Mouse (Mus musculus) hindbrain, embryonic 15.5 days (tissue): ENCODE data around the gene Rpl22. TPM values are rescaled to one million over a fixed set of nuclear protein-coding genes. Genes with fewer than 3 reads are reported as not detected.
A peak's percentile ranks its signal among the peaks of the same experiment; 100 is the strongest.

ENCODE experiments used
- ATAC-seq: fragments of 200-750 bp; cut with Nextera tagmentation; 2 replicates; pipeline ENCODE4 v1.8.0; 2017; ENCODE audit warnings: low read depth, moderate number of reproducible peaks, moderate TSS enrichment; ENCODE audit not compliant: low FRiP score
- H3K27ac ChIP-seq: fragments of 300-500 bp; sonication (generic); replicated peaks from 2 replicates; pipeline ENCODE4 v1.5.1; 2015; ENCODE audit warnings: mild to moderate bottlenecking, inconsistent platforms
- H3K27me3 ChIP-seq: fragments of 300-500 bp; sonication (generic); 2 replicates; pipeline ENCODE4 v1.6.1; 2015; ENCODE audit warnings: control low read depth, inconsistent platforms
- H3K36me3 ChIP-seq: fragments of 300-500 bp; sonication (generic); 2 replicates; pipeline ENCODE4 v1.6.1; 2015; ENCODE audit warnings: control low read depth, inconsistent platforms
- H3K4me1 ChIP-seq: fragments of 300-500 bp; sonication (generic); replicated peaks from 2 replicates; pipeline ENCODE4 v1.6.1; 2015; ENCODE audit warnings: control low read depth, inconsistent platforms
- H3K4me2 ChIP-seq: fragments of 300-500 bp; sonication (generic); 2 replicates; pipeline ENCODE4 v1.6.1; 2015; ENCODE audit warnings: moderate library complexity, mild to moderate bottlenecking, inconsistent platforms
- H3K4me3 ChIP-seq: fragments of 300-500 bp; sonication (generic); 2 replicates; pipeline ENCODE4 v1.5.1; 2015; ENCODE audit warnings: mild to moderate bottlenecking, inconsistent platforms
- H3K9ac ChIP-seq: fragments of 300-500 bp; sonication (generic); 2 replicates; pipeline ENCODE4 v1.6.1; 2015; ENCODE audit warnings: inconsistent platforms
- H3K9me3 ChIP-seq: fragments of 300-500 bp; sonication (generic); 2 replicates; pipeline ENCODE4 v1.6.1; 2016; ENCODE audit warnings: control low read depth, inconsistent platforms
- WGBS: fragments of 180-500 bp; shearing (Covaris S2); methylation state at CpG from one replicate; pipeline ENCODE4 v1.1.7; 2015; 5-methylcytosine and 5-hydroxymethylcytosine counted together
- polyA plus RNA-seq: library from polyadenylated mRNA; unstranded; fragments of >200 nt; fragmentation: Nextera tagmentation; extraction: Ambion mirVana; gene quantifications from 2 replicates; pipeline ENCODE4 v1.2.1, GENCODE M21; 2015

The Rpl22 gene
- polyA plus RNA-seq, 1 experiment from 2014 or later, result 135 TPM

- 0 out of 2 replicates have a peak, but pooled peaks cover 3% of the 10 kb centered on the region for H3K36me3 ChIP-seq
- no peaks in the 10 kb centered on the region for H3K27me3 ChIP-seq
- H3K4me1 ChIP-seq, result peaks cover 64% of the 10 kb centered on the region
- H3K27ac ChIP-seq, result no peak overlapping the region
- ATAC-seq, result no peak
- H3K9ac ChIP-seq, result no peak overlapping the region
- 35% methylated on average over 15 of the region's 15 CpGs for WGBS
- no peaks in the 10 kb centered on the region for H3K9me3 ChIP-seq
- H3K4me2 ChIP-seq, result peak overlapping the region; percentile 82
- peak overlapping the region; percentile 79 for H3K4me3 ChIP-seq
These were observed 15.2 kb downstream of the Rpl22 start for GRCm38 (mm10) chr4:152340584-152341284.

- no peak overlapping the region for H3K4me2 ChIP-seq
- WGBS, result 12% methylated on average over 5 of the region's 5 CpGs
- H3K4me3 ChIP-seq, result no peak overlapping the region
- no peak overlapping the region for H3K9ac ChIP-seq
- H3K4me1 ChIP-seq, result peaks cover 67% of the 10 kb centered on the region
- H3K27me3 ChIP-seq, result no peaks in the 10 kb centered on the region
- no peak for ATAC-seq
- H3K27ac ChIP-seq, result no peak overlapping the region
- H3K9me3 ChIP-seq, result no peaks in the 10 kb centered on the region
- H3K36me3 ChIP-seq, result no peaks in the 10 kb centered on the region
These were observed 17.8 kb downstream of the Rpl22 start for GRCm38 (mm10) chr4:152343296-152343695.

GRCm38 (mm10) chr4:152344651-152345050 lies 19.1 kb downstream of the Rpl22 start:
- H3K36me3 ChIP-seq, result no peaks in the 10 kb centered on the region
- 65% methylated on average over 7 of the region's 7 CpGs for WGBS
- H3K4me2 ChIP-seq, result no peak overlapping the region
- ATAC-seq, result no peak
- no peak overlapping the region for H3K9ac ChIP-seq
- H3K27me3 ChIP-seq, result no peaks in the 10 kb centered on the region
- H3K27ac ChIP-seq, result no peak overlapping the region
- no peak overlapping the region for H3K4me3 ChIP-seq
- no peaks in the 10 kb centered on the region for H3K9me3 ChIP-seq
- peaks cover 70% of the 10 kb centered on the region for H3K4me1 ChIP-seq

- Histone ChIP-seq H3K9ac (no peak overlapping the region), H3K27ac (no peak overlapping the region), H3K36me3 (no peaks in the 10 kb centered on the region), H3K9me3 (no peaks in the 10 kb centered on the region), H3K4me3 (no peak overlapping the region), H3K4me2 (no peak overlapping the region), H3K4me1 (peaks cover 70% of the 10 kb centered on the region), H3K27me3 (no peaks in the 10 kb centered on the region)
- 60% methylated on average over 7 of the region's 7 CpGs for WGBS
- ATAC-seq, result no peak
These were observed 19.8 kb downstream of the Rpl22 start for GRCm38 (mm10) chr4:152345120-152345889.

GRCm38 (mm10) chr4:152349837-152350381 lies 24.4 kb downstream of the Rpl22 start:
- 8% methylated on average over 17 of the region's 17 CpGs for WGBS
- ATAC-seq, result peak; percentile 55
- Histone ChIP-seq H3K9me3 (no peaks in the 10 kb centered on the region), H3K27ac (peak overlapping the region; percentile 89), H3K4me2 (peak overlapping the region; percentile 52), H3K36me3 (peaks cover 6% of the 10 kb centered on the region; the same call in 1 of the 2 replicates), H3K9ac (peak overlapping the region; percentile 34), H3K4me3 (peak overlapping the region; percentile 25), H3K27me3 (no peaks in the 10 kb centered on the region), H3K4me1 (peaks cover 49% of the 10 kb centered on the region)

- Histone ChIP-seq H3K4me2 (0 out of 2 replicates have a peak overlapping the region, but pooled peaks have one; percentile 52), H3K4me1 (peaks cover 43% of the 10 kb centered on the region), H3K27me3 (no peaks in the 10 kb centered on the region), H3K9ac (peak overlapping the region; percentile 14; the same call in 1 of the 2 replicates), H3K27ac (peak overlapping the region; percentile 89), H3K4me3 (no peak overlapping the region), H3K36me3 (peaks cover 12% of the 10 kb centered on the region; the same call in 1 of the 2 replicates), H3K9me3 (no peaks in the 10 kb centered on the region)
- 37% methylated on average over 8 of the region's 8 CpGs for WGBS
- ATAC-seq, result peak; percentile 23; the same call in 1 of the 2 replicates
These were observed 25.3 kb downstream of the Rpl22 start for GRCm38 (mm10) chr4:152350722-152351421.

- 0 out of 2 replicates have a peak, but pooled peaks cover under 1% of the 10 kb centered on the region for H3K27me3 ChIP-seq
- 0 out of 2 replicates have a peak overlapping the region, but pooled peaks have one; percentile 2 for H3K4me2 ChIP-seq
- H3K4me1 ChIP-seq, result peaks cover 40% of the 10 kb centered on the region
- peak overlapping the region; percentile 89 for H3K27ac ChIP-seq
- H3K36me3 ChIP-seq, result peaks cover 19% of the 10 kb centered on the region
- no peak overlapping the region for H3K4me3 ChIP-seq
- no peak for ATAC-seq
- no peaks in the 10 kb centered on the region for H3K9me3 ChIP-seq
- H3K9ac ChIP-seq, result peak overlapping the region; percentile 14; the same call in 1 of the 2 replicates
- WGBS, result 12% methylated on average over 14 of the region's 14 CpGs
These were observed 26.1 kb downstream of the Rpl22 start for GRCm38 (mm10) chr4:152351422-152352305.

- H3K4me1 ChIP-seq, result peaks cover 32% of the 10 kb centered on the region
- H3K27me3 ChIP-seq, result 0 out of 2 replicates have a peak, but pooled peaks cover 8% of the 10 kb centered on the region
- no peak for ATAC-seq
- 75% methylated on average over 14 of the region's 14 CpGs for WGBS
- H3K36me3 ChIP-seq, result peaks cover 26% of the 10 kb centered on the region
- no peak overlapping the region for H3K4me3 ChIP-seq
- H3K4me2 ChIP-seq, result no peak overlapping the region
- no peak overlapping the region for H3K27ac ChIP-seq
- no peaks in the 10 kb centered on the region for H3K9me3 ChIP-seq
- H3K9ac ChIP-seq, result no peak overlapping the region
These were observed 28.5 kb downstream of the Rpl22 start for GRCm38 (mm10) chr4:152353886-152354637.

GRCm38 (mm10) chr4:152355672-152356071 lies 30.1 kb downstream of the Rpl22 start:
- 82% methylated on average over 7 of the region's 7 CpGs for WGBS

GRCm38 (mm10) chr4:152359700-152360099 lies 34.2 kb downstream of the Rpl22 start:
- Histone ChIP-seq H3K4me1 (peaks cover 8% of the 10 kb centered on the region; the same call in 1 of the 2 replicates), H3K9me3 (no peaks in the 10 kb centered on the region), H3K36me3 (peaks cover 30% of the 10 kb centered on the region), H3K4me3 (no peak overlapping the region), H3K27me3 (0 out of 2 replicates have a peak, but pooled peaks cover 12% of the 10 kb centered on the region), H3K9ac (no peak overlapping the region), H3K4me2 (no peak overlapping the region), H3K27ac (no peak overlapping the region)
- no peak for ATAC-seq
- 6% methylated on average over 11 of the region's 11 CpGs for WGBS

More at GRCm38 (mm10) chr4:152355672-152356071, 30.1 kb downstream of the Rpl22 start:
- Histone ChIP-seq H3K4me1 (peaks cover 19% of the 10 kb centered on the region), H3K9ac (no peak overlapping the region), H3K4me3 (no peak overlapping the region), H3K27me3 (0 out of 2 replicates have a peak, but pooled peaks cover 12% of the 10 kb centered on the region), H3K9me3 (no peaks in the 10 kb centered on the region), H3K36me3 (peaks cover 26% of the 10 kb centered on the region), H3K4me2 (no peak overlapping the region), H3K27ac (no peak overlapping the region)
- no peak for ATAC-seq
